Mouse (Mus musculus) thymus, postnatal 14 days (tissue): ENCODE data around the gene Slc31a1.

Experiments
- DNase-seq: peaks from one replicate; pipeline ENCODE4 v3.0.0; 2021

Slc31a1 gene

GRCm38 (mm10) chr4:62364299-62364698 is 3.8 kb downstream of the Slc31a1 start:
- DNase-seq: no peak

- no peak for DNase-seq
Observed at GRCm38 (mm10) chr4:62366291-62366690, 5.8 kb downstream of the Slc31a1 start.

- no peak for DNase-seq
Observed at GRCm38 (mm10) chr4:62367586-62367985, 7.1 kb downstream of the Slc31a1 start.

DNA sequence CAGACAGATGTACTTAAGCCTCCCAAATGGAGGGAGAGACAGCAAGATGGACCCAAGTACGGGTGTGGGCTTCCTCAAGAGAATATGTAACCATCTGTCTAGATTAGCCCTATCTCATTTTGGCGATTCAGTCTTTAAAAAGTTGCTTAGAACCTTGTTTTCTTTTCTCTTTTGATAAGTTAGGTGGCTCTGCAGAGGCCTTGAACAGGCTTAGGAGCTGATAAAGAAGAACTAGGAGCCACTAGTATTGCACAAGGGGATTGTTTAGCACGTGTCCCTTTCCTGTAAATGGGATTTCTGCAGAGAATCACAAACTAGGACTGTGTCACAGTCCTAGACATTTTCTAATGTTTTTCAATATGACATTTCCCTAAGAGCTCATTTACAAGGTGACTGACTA is 8.6 kb downstream of the Slc31a1 start:
- DNase-seq: no peak

DNA sequence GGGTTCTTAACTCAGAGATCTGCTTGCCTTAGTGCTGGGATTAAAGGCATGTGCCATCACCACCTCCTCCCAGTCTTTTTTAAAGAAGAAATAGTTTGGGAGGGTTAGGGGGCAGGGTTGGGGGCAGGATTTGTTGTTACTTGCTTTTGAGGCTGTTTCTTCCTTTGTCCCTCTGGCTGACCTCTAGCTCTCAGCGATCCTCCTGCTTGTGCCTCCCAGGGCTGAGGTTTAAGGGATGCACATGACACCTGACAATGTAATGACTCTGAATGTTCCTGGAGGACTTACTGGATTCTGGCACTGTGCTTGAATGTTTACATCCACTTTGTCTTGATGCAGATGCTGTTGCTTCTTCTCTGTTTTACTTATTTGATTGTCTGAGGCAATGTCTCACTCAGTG is 11.9 kb downstream of the Slc31a1 start:
- no peak for DNase-seq

DNA sequence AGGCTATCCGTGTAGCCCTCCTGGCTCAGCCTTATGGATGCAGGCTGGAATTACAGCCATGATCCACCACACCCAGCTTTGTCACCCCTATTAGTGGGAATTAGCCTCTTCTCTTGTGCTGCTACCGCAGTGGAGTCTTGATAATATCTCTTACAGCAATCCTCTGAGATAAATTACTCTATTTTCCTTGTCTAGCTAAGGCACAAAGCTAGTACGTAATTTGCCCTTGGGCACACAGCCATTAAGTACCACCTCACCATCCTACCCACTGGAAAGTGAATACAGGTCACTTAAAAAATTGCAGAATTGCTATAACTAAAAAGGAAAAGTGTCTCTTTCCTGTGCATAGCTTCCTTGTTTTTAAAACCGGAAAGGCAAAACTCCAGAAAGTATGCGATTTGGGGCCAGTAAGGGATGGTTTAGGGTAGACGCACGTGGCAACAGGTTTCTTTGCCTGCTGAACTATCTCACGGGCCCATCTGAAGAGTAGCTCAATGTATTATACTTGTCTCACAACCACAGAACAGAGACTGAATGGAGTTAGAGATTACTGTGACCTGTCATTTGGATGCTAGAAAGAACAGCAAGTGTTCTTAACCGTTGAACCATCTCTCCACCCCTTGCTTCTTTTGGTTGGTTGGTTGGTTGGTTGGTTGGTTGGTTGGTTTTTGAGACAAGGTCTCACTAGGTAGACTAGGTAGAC is 12.4 kb downstream of the Slc31a1 start:
- no peak for DNase-seq

GRCm38 (mm10) chr4:62373668-62374067 is 13.1 kb downstream of the Slc31a1 start:
- DNase-seq: no peak

- no peak for DNase-seq
Observed at GRCm38 (mm10) chr4:62374342-62374741, 13.8 kb downstream of the Slc31a1 start.

DNA sequence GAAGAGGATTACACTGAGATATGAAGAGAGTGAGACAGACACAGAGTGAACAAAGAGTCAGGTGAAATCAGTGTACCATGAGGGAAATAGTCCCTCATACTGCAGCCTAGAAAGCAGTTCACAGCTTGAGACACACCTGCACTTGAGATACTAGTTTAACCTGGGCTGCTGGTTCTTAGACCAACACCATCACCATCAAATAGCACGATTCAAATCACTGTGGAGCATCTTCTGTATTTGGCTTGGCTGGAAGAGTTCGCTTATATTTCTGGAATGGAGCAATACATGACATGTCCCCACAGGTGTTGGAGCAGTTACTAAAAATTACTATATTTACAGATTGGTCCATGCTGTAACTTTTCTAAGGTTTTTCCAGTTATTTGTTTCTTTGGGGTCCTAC is 15.6 kb downstream of the Slc31a1 start:
- no peak for DNase-seq

GRCm38 (mm10) chr4:62379724-62380381 is 19.3 kb downstream of the Slc31a1 start:
- no peak for DNase-seq

- no peak for DNase-seq
Observed at GRCm38 (mm10) chr4:62383207-62383606, 22.7 kb downstream of the Slc31a1 start.

DNA sequence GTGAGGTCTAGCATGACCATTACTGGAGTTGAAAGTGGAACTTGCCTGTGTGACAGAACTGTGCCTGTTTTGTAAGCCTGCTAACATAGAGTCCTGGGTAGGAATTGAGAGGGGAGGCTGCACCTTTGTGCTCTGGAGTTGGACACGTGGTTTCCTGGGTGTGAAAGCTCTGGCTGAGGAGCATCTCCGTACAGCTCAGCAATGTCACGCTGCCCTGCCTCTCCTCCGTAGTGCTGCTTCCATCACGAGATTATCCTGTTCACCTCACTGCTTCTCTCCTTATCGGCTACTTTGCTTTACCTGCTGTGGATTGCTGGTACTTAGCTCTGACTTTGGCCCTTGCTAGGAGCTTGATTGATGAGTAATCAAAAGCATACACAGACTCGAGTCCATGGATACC is 23.2 kb downstream of the Slc31a1 start:
- DNase-seq: no peak

DNA sequence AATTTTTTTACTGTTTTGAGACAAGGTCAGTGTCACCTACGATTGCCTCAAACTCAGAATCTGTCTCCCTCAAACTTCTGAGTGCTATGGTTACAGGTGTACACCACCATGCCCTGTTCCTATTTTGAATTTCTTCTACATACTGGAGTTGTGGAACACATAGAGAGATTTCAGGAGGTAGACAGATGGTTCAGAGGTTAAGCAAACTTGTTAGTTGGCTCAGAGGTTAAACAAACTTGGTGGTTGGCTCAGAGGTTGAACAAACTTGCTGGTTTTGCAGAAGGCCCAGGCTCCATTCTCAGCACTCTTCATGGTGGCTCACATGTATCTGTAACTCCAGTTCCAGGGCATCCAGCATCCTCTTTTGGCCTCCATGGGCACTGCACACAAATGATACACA is 23.6 kb downstream of the Slc31a1 start:
- no peak for DNase-seq

DNA sequence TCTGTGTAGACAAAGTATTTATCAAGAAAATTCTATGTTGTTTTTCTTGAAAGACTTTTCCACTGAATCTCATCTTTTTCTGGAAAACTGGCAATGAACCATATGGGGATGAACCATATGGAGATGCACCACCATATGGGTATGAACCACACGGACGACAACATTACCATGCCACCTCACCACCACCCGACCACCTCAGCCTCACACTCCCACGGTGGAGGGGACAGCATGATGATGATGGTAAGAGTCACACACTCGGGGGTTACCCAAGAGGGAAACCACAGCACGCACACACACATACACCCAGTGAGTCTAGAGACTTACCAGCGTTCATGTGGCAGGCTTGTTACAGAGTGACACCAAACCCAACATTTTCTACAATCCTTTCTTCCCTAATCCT is 24.9 kb downstream of the Slc31a1 start:
- DNase-seq: no peak

GRCm38 (mm10) chr4:62389592-62390512 is 29.3 kb downstream of the Slc31a1 start:
- DNase-seq: no peak

DNA sequence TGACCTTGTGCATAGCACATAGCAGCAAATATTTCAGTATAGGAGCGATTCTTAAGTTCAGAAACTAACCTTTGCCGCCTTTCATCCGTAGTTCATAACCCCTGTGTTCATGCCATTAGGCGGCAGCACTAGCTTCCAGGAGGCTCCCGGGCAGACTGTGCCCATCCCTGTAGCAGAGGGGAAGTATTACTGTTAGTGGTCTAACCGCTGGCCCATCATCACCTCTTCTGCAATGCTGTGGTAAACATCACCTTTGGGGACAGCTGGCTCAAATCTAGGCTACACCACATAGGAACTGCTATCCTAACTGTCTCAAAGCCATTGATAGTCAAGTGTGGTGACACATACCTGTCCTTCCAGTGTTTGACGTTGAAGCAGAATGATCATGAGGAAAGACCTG is 31.4 kb downstream of the Slc31a1 start:
- DNase-seq: no peak

DNA sequence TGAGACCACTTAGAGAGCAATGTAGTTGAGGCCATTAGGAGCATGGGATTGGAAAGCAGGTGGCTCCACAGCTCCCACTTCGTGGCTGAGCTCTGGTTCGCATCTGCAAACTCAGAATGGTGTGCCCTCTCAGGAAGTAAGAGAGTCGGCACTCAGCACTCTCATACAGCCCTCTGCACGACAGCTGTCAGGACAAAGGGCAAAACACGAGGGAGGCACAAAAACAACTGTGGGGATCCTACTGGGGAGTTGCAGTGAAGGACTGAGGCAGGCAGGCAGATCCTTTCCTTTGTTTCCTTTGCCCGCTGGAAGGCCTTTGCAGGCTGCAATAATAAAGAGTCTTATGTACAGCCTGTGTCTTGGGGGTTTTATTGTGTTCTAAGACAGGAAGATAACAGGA is 32.9 kb downstream of the Slc31a1 start:
- no peak for DNase-seq

DNA sequence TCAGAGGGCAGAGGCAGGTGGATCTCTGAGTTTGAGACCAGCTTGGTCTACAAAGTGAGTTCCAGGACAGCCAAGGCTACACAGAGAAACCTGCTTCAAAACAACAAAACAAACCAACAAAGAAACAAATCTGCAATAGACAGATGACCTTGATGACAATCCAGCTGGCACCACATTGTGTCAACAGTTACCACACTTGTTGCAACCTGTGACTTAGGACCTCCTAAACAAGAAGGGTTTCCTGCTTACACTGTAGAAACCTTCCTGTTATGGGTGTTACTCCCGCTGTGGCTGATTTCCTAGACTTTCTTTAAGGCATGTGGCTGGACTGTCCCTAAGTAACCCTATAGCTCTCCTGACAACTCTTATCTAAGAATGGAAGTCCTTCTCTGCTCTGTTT is 35.3 kb downstream of the Slc31a1 start:
- no peak for DNase-seq

DNA sequence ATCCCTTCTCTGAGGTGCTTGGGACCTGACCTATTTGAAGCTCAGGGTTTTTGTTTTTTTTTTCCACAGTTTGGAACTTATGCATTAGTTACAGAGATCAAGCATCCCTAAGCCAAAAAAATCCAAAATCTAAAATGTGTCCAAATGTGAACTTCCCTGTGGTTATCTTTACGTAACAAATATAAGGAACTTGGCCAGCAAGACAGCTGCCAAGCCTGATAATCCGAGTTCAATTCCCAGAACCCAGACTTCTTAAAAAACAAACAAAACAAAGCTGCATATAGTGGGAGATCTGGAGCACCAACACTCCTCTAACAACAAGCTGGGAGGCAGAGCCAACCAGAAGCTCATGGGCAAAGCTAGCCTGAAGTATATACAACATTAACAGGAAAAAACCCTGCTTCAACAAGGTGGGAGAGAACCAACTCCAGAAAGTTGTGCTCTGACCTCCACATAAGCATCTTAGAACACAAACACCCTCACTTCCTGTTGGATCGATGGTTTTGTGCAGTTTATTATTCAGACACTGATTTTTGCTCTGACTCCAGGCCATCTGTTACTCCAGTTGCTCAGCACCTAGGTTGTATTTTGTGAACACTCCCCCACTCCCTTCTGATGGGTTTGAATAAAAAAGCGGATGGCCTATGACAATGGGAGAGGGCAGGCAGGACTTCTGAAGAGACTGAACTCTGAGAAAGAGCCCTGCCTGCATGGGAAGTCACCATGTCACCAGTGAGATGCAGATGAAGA is 37.3 kb downstream of the Slc31a1 start:
- DNase-seq: no peak

GRCm38 (mm10) chr4:62398956-62399355 is 38.4 kb downstream of the Slc31a1 start:
- DNase-seq: no peak

DNA sequence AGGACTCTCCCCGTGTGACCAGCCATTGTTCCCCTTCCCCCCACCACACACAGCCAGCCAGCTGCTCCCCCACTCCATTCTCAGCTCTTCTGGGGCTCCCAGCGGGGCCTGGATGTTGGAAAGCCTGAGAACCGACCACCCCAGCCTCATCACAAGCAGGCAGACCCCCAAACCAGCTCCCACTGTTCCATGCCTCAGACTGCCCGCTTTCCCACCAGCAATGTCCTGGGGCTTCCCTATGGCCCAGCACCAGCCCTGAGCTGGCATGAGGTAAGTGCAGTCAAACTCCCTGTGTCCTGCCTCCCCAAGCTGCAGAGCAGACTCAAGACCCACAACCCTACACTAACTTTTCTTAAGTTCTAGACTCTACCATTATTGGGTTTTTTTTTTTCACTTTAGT is 45.6 kb downstream of the Slc31a1 start:
- DNase-seq: no peak

GRCm38 (mm10) chr4:62407730-62408582 is 47.4 kb downstream of the Slc31a1 start:
- DNase-seq: peak; percentile 65
